Mouse (Mus musculus) megakaryocyte, embryonic 14.5 days (primary cell): Measurements from ENCODE around the gene Bcl2.

Source experiments
- FLI1 ChIP-seq: IDR thresholded peaks from 2 replicates; pipeline ENCODE4 v1.6.1; 2012; ENCODE audit warnings: low read length, inconsistent platforms, mixed read lengths
- GATA1 ChIP-seq: IDR thresholded peaks from 3 replicates; pipeline ENCODE4 v1.6.1; 2012; ENCODE audit warnings: mixed read lengths, low read length, inconsistent platforms, borderline replicate concordance

DNA sequence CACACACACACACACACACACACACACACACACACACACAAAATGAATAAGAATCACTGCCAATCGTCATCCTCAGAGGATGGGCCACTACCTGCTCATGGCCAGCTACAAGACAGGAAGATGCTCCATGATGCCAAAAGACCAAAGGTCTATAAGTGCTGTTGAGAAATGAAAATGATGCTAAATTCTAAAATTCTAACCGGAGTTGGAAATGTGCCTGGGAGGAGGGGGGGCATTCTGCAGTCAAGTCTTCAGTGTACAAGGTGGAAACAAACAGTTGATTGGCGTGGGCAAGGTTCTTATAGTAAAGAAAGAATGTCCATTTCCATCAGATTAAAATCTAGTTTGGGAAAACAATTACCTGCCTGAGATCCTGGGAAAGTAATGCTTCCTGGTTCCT is 131.3 kb downstream of the Bcl2 start:
- TF ChIP-seq GATA1, result no peak
- TF ChIP-seq FLI1, result no peak
